Mouse (Mus musculus) lung, postnatal 0 days (tissue): Measurements from ENCODE around the gene Mapt.

ENCODE experiments used
- CTCF ChIP-seq: IDR thresholded peaks from 2 replicates; pipeline ENCODE4 v1.5.1; 2016; ENCODE audit warnings: antibody characterized with exemption, mild to moderate bottlenecking
- EP300 ChIP-seq: IDR thresholded peaks from 2 replicates; pipeline ENCODE4 v1.6.1; 2016; ENCODE audit warnings: antibody characterized with exemption, mild to moderate bottlenecking, control low read depth

DNA sequence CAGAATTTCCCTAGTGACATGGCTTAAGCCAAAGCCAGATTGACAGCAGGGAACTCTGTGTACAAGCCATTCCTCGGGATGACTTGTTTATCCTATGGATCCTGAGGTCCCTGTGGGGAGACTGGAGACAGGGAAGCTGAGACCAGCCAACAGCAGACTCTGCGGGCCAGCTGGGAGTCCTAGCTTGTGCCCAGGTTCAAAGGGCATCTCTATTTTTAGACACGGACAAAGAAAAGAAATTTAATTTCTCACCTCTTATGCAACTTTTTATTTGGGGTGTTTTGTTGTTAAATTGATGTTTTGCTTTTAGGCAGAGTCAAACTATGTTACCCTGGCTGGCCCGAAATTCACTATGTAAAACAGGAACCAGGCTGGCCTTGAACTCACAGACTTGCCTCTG lies 39.7 kb downstream of the Mapt start:
- TF ChIP-seq CTCF (no peak), EP300 (no peak)
